Mouse (Mus musculus) midbrain, embryonic 16.5 days (tissue): ENCODE measurements around the gene Tdrd6. TPM values are rescaled to one million over a fixed set of nuclear protein-coding genes. Genes with fewer than 3 reads are reported as not detected.

Experiments
- ATAC-seq: fragments of 200-750 bp; cut with Nextera tagmentation; 2 replicates; pipeline ENCODE4 v1.8.0; 2017; ENCODE audit warnings: moderate TSS enrichment
- H3K27ac ChIP-seq: fragments of 300-500 bp; sonication (generic); 2 replicates; pipeline ENCODE4 v1.5.1; 2014; ENCODE audit warnings: mild to moderate bottlenecking, low read length, mixed read lengths
- H3K27me3 ChIP-seq: fragments of 300-500 bp; sonication (generic); 2 replicates; pipeline ENCODE4 v1.6.1; 2014; ENCODE audit warnings: low read depth, low read length, mixed read lengths; ENCODE audit not compliant: control insufficient read depth, insufficient read depth
- H3K36me3 ChIP-seq: fragments of 300-500 bp; sonication (generic); 2 replicates; pipeline ENCODE4 v1.6.1; 2014; ENCODE audit warnings: mild to moderate bottlenecking, low read length, moderate library complexity, mixed read lengths; ENCODE audit not compliant: control insufficient read depth, insufficient read depth
- H3K4me1 ChIP-seq: fragments of 300-500 bp; sonication (generic); 2 replicates; pipeline ENCODE4 v1.6.1; 2014; ENCODE audit warnings: mild to moderate bottlenecking, low read length, mixed read lengths; ENCODE audit not compliant: control insufficient read depth, insufficient read depth
- H3K4me2 ChIP-seq: fragments of 300-500 bp; sonication (generic); 2 replicates; pipeline ENCODE4 v1.6.1; 2014; ENCODE audit warnings: mild to moderate bottlenecking, low read length, mixed read lengths
- H3K4me3 ChIP-seq: fragments of 300-500 bp; sonication (generic); 2 replicates; pipeline ENCODE4 v1.5.1; 2014; ENCODE audit warnings: low read depth, mild to moderate bottlenecking, low read length, moderate library complexity, mixed read lengths
- H3K9ac ChIP-seq: fragments of 300-500 bp; sonication (generic); 2 replicates; pipeline ENCODE4 v1.6.1; 2014; ENCODE audit warnings: low read depth, low read length, mixed read lengths
- H3K9me3 ChIP-seq: fragments of 300-500 bp; sonication (generic); replicated peaks from 2 replicates; pipeline ENCODE4 v1.6.1; 2014; ENCODE audit warnings: mild to moderate bottlenecking, low read length, mixed read lengths; ENCODE audit not compliant: control insufficient read depth, poor library complexity, severe bottlenecking
- WGBS: fragments of 180-500 bp; shearing (Covaris S2); extraction: QIAGEN DNeasy Blood & Tissue Kit; methylation state at CpG from one replicate; pipeline ENCODE4 v1.1.7; 2014; 5-methylcytosine and 5-hydroxymethylcytosine counted together
- polyA plus RNA-seq: library from polyadenylated mRNA; unstranded; fragments of >200 nt; fragmentation: Nextera tagmentation; extraction: Ambion mirVana; gene quantifications from 2 replicates; pipeline ENCODE4 v1.2.1, GENCODE M21; 2015

The Tdrd6 gene
- polyA plus RNA-seq, 1 experiment from 2014 or later, result 1.5 TPM

DNA sequence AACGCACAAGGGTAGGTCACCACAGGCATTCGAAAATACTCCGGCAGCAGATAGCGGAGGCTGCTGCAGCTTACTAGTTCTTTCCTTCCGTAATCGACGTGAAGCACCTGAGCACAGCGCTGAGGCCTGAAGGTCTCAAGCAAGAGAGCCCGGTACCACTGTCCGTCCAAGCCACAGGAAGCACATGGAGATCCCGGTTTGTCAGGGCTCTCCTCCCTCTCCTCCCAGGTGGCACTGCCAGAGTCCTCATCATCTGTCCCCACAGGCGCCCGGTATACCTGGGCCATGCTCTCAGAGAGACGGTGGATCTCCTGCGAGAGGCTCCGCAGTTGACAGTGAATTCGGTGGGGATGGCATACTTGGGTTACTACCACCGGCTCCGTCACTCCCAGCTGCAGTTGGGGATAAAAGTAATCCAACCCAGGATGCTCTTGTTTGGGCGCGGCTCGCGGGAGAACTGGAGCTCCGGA, 1.0 kb downstream of the Tdrd6 start:
- Histone ChIP-seq H3K9ac (peak overlapping the region; percentile 72), H3K4me2 (peak overlapping the region; percentile 87), H3K4me1 (peaks cover 6% of the 10 kb centered on the region), H3K27me3 (peaks cover 26% of the 10 kb centered on the region), H3K9me3 (peaks cover 6% of the 10 kb centered on the region), H3K36me3 (no peaks in the 10 kb centered on the region), H3K4me3 (peak overlapping the region; percentile 52), H3K27ac (no peak overlapping the region)
- peak; percentile 22 for ATAC-seq
- WGBS, result 22% methylated on average over 24 of the region's 24 CpGs

DNA sequence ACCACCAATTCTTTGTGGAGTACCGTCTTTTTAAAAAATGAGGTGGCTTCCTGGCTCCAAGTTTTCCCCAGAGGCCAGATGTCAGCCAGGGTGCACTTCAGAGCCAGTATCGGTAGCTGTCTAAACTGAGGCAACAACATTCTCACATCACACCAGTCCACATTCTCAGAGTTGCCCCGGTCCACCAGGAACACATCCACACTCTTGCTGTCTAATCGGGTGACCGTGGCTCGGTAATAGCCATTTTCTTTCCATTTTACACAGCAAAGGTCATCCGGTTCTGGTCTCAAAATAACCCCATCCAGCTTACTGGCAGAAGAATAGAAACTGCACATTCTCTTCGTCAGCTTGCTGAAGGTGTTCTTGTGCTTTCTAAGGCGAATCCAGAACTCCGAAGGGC, 1.9 kb downstream of the Tdrd6 start:
- Histone ChIP-seq H3K9ac (no peak overlapping the region), H3K9me3 (peaks cover 6% of the 10 kb centered on the region), H3K27ac (no peak overlapping the region), H3K4me3 (no peak overlapping the region), H3K4me2 (no peak overlapping the region), H3K4me1 (peaks cover 6% of the 10 kb centered on the region), H3K27me3 (peaks cover 26% of the 10 kb centered on the region), H3K36me3 (no peaks in the 10 kb centered on the region)
- ATAC-seq, result no peak
- 90% methylated on average over 10 of the region's 10 CpGs for WGBS

- no peaks in the 10 kb centered on the region for H3K4me1 ChIP-seq
- no peak for ATAC-seq
- H3K27me3 ChIP-seq, result no peaks in the 10 kb centered on the region
- no peak overlapping the region for H3K4me2 ChIP-seq
- H3K9me3 ChIP-seq, result peaks cover 2% of the 10 kb centered on the region
- no peak overlapping the region for H3K4me3 ChIP-seq
- no peaks in the 10 kb centered on the region for H3K36me3 ChIP-seq
- 90% methylated on average over 10 of the region's 10 CpGs for WGBS
- H3K27ac ChIP-seq, result no peak overlapping the region
- H3K9ac ChIP-seq, result no peak overlapping the region
Measured at GRCm38 (mm10) chr17:43622076-43622475, 8.0 kb downstream of the Tdrd6 start.

- WGBS, result 90% methylated on average over 9 of the region's 9 CpGs
- H3K4me2 ChIP-seq, result no peak overlapping the region
- no peak for ATAC-seq
Measured at GRCm38 (mm10) chr17:43619156-43619555, 10.9 kb downstream of the Tdrd6 start.

GRCm38 (mm10) chr17:43612221-43612620, 17.9 kb downstream of the Tdrd6 start:
- no peaks in the 10 kb centered on the region for H3K9me3 ChIP-seq
- no peak for ATAC-seq
- 40% methylated on average over 3 of the region's 3 CpGs for WGBS

More at GRCm38 (mm10) chr17:43619156-43619555, 10.9 kb downstream of the Tdrd6 start:
- no peak overlapping the region for H3K27ac ChIP-seq
- H3K36me3 ChIP-seq, result no peaks in the 10 kb centered on the region
- H3K9me3 ChIP-seq, result no peaks in the 10 kb centered on the region
- H3K27me3 ChIP-seq, result no peaks in the 10 kb centered on the region
- no peaks in the 10 kb centered on the region for H3K4me1 ChIP-seq
- no peak overlapping the region for H3K9ac ChIP-seq
- no peak overlapping the region for H3K4me3 ChIP-seq

GRCm38 (mm10) chr17:43611586-43611985, 18.5 kb downstream of the Tdrd6 start:
- no peak overlapping the region for H3K27ac ChIP-seq
- no peaks in the 10 kb centered on the region for H3K4me1 ChIP-seq
- no peak overlapping the region for H3K4me2 ChIP-seq
- peak; percentile 75; the same call in 1 of the 2 replicates for ATAC-seq
- no peaks in the 10 kb centered on the region for H3K36me3 ChIP-seq
- H3K9ac ChIP-seq, result no peak overlapping the region
- H3K27me3 ChIP-seq, result no peaks in the 10 kb centered on the region
- H3K4me3 ChIP-seq, result no peak overlapping the region
- WGBS, result 18% methylated on average over 7 of the region's 7 CpGs
- H3K9me3 ChIP-seq, result no peaks in the 10 kb centered on the region

More at GRCm38 (mm10) chr17:43612221-43612620, 17.9 kb downstream of the Tdrd6 start:
- H3K4me2 ChIP-seq, result no peak overlapping the region
- no peak overlapping the region for H3K9ac ChIP-seq
- H3K27ac ChIP-seq, result no peak overlapping the region
- H3K4me3 ChIP-seq, result no peak overlapping the region
- H3K4me1 ChIP-seq, result no peaks in the 10 kb centered on the region
- no peaks in the 10 kb centered on the region for H3K27me3 ChIP-seq
- H3K36me3 ChIP-seq, result no peaks in the 10 kb centered on the region

DNA sequence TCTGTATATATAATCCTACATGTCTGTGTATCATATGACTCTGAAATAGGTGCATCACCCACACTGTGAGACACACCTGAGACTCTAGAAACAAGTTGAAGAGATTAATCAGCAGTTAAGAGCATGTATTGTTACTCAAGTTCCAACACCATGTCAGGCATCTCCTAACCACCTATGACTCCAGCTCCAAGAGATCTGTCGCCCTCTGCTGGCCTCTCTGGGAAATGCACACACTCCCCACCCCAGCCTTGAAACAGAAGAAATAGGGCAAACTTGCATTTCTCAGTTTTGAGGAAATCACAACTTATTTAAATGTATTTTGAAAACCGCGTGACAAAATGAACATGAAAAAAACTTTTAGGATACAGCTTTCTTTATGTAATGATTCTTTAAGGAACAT, 23.4 kb downstream of the Tdrd6 start:
- Histone ChIP-seq H3K9ac (no peak overlapping the region), H3K4me2 (no peak overlapping the region), H3K4me3 (no peak overlapping the region), H3K4me1 (no peaks in the 10 kb centered on the region), H3K9me3 (no peaks in the 10 kb centered on the region), H3K27ac (no peak overlapping the region), H3K36me3 (no peaks in the 10 kb centered on the region), H3K27me3 (no peaks in the 10 kb centered on the region)
- WGBS, result 15% methylated on average over 3 of the region's 3 CpGs
- no peak for ATAC-seq

- Histone ChIP-seq H3K9ac (no peak overlapping the region), H3K27me3 (no peaks in the 10 kb centered on the region), H3K4me2 (no peak overlapping the region), H3K4me1 (no peaks in the 10 kb centered on the region), H3K36me3 (no peaks in the 10 kb centered on the region), H3K27ac (no peak overlapping the region), H3K4me3 (no peak overlapping the region), H3K9me3 (no peaks in the 10 kb centered on the region)
- no peak for ATAC-seq
- 70% methylated on average over 4 of the region's 4 CpGs for WGBS
Measured at GRCm38 (mm10) chr17:43598706-43599105, 31.4 kb downstream of the Tdrd6 start.

DNA sequence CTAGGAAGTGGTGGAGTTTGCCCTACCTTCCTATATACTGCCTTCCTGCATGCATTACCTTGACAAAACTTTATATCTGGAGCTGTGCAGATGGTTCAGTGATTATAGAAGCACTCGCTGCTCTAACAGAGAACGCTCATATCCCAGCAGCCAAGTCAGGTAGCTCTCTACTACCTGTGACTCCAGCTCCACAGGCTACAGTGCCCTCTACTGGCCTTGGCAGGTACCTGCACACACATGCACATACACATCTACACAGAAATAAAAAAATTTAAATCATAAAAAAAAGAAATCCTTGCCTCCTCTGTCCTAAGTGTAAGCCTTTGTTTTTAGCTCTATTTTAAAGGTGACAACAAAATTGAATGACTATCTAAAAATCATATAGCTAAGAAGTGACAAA, 32.4 kb downstream of the Tdrd6 start:
- Histone ChIP-seq H3K4me3 (no peak overlapping the region), H3K4me2 (no peak overlapping the region), H3K4me1 (no peaks in the 10 kb centered on the region), H3K9me3 (no peaks in the 10 kb centered on the region), H3K36me3 (no peaks in the 10 kb centered on the region), H3K27me3 (no peaks in the 10 kb centered on the region), H3K27ac (no peak overlapping the region), H3K9ac (no peak overlapping the region)
- WGBS, result 96% methylated on average over 2 of the region's 2 CpGs
- no peak for ATAC-seq
